Mouse (Mus musculus): ENCODE results near the gene Ralgapa2.
A peak's percentile ranks its signal among the peaks of the same experiment; 100 is the strongest.

Ralgapa2 gene

GRCm38 (mm10) chr2:146511911-146512580 lies at the start of gene Ralgapa2:
Gene Ralgapa2, minus strand, starts transcription at chr2:146512344.
- DNase-seq (ENCODE audit: low spot score in 2 of 2): peak; percentile 95 to 99

DNA sequence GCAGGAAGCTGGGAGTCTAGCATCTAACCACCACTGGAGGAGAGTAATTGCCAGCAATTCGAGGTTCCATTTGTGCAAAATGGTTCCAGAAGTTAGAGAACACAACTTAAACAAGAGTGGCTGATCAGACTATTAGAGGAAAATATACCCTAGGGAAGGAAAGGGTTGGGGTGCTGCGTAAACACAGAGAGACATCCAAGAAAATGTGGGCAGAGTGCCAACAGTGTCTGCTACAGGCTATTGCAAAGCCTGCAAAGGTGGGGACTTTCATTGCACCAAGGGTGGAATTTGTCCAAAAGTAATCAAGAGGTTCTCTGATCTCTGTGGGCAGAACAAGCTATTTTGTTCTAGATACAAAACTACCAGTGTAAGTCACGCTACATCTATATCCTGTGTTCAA lies 49.4 kb upstream of the Ralgapa2 start:
- no peak for DNase-seq (ENCODE audit: low spot score in 2 of 2)

- DNase-seq (ENCODE audit: low spot score in 2 of 2): no peak
These were observed 48.5 kb upstream of the Ralgapa2 start for GRCm38 (mm10) chr2:146560633-146561043.

DNA sequence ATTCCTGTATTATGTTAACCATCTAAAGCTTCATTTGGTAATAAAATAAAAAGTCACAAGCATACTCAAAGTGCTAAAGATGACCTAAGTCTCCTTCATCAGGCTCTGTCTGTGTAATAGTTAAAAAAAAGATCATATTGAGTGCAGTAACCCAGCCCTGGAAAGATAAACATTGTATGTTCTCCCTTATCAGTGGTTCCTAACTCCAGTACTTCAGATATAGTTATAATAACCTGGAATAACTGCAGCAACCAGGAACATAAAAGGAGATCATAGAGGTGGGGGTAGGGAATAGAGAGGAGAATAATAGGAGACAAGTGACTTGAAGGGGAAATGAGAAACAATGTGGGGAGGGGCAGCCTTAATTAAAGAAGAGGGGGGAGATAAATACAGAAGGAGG lies 44.0 kb upstream of the Ralgapa2 start:
- no peak for DNase-seq (ENCODE audit: low spot score in 2 of 2)

DNA sequence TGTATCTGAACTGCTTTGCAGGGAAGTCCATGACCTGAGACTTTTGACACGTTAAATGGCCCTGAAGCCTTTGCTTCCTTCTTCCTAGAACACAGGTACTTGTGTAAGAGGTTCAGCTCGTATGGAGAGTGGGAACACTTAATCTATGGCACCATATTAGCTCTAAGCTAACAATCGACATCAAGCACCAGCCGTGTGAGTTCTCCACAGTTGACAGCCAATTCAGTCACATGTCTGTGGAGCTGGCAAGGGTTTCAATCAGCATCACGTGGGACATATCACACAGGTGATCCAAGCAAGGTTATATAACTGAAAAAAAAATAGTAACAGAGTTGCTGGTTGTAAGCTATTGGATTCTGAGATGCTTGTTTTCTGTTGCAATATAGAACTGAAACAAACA lies 43.2 kb upstream of the Ralgapa2 start:
- DNase-seq (ENCODE audit: low spot score in 2 of 2): no peak

- DNase-seq (ENCODE audit: low spot score in 2 of 2): no peak
These were observed 41.6 kb upstream of the Ralgapa2 start for GRCm38 (mm10) chr2:146553701-146554100.

DNA sequence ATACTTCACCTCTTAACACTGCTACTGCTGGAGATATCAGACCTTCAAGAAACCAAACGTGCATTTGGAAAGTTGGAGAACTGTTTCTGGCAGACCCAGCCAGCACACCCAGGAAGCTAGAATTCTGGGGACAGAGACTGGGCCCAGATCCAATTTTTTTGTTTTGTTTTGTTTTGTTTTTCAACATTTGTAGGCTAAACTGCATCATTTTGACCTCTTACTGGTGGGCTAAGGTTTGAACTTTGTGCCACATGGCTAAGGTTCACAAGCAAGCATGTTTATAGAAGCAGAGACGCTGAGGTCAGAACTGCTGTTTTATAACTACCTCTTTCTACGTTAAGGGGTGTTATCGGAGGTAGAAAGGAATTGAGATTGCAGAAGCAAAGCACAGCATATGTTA lies 39.7 kb upstream of the Ralgapa2 start:
- no peak for DNase-seq (ENCODE audit: low spot score in 2 of 2)

DNA sequence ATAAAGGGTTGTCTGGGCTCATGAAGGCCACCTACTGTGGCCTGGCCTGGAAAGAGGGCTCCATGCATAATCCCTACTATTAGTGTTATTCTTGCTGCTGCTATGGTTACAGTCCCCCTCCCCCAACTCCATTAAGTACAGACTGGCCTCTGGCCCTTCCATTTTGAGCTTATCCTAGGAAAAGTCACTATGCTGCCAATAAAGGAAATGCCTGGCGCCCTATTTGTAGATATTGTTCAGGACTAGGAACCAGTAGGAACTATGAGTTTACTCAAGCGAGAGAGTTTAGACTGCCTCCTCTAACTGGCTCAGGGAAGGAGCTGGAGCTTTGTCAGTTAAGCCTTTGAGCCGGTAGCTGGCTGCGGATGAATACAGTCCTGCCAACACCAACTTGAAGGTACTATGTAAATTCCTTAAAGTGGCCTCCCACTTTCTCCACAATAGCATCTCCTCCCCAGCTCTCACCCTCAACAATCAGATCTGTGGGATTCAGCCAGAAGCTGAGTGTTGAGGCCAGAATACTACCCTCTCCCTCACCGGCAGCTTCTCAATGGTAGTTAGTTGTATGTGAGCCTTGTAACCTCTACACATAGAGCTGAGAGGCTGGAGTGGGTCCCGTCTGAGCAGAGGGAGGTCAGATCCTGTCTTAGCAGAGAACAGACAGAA lies 37.1 kb upstream of the Ralgapa2 start:
- DNase-seq (ENCODE audit: low spot score in 2 of 2): no peak

DNA sequence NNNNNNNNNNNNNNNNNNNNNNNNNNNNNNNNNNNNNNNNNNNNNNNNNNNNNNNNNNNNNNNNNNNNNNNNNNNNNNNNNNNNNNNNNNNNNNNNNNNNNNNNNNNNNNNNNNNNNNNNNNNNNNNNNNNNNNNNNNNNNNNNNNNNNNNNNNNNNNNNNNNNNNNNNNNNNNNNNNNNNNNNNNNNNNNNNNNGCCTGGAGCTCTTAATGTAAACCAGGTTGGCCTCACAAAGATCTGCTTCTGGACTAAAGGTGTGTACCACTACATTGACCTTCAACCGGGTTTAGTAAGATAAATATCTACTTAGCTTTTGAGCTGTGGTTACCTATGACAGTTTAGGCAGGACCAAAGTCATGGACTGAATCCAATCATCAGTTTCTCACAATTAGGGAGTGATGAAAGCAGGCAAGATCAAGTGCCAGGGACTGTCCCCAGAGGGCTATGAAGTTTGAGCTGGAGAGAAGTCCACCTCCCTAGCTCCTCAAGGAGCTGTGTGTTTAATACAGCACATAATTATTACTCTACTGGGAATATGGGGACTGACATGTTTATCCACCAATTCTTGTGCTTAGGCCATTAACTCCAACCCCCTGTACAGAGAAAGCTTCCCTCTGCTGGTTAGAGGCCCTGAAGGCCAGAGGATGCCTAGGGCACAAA lies 32.1 kb upstream of the Ralgapa2 start:
- no peak for DNase-seq (ENCODE audit: low spot score in 2 of 2)

- no peak for DNase-seq (ENCODE audit: low spot score in 2 of 2)
These were observed 21.2 kb upstream of the Ralgapa2 start for GRCm38 (mm10) chr2:146533118-146533949.

DNA sequence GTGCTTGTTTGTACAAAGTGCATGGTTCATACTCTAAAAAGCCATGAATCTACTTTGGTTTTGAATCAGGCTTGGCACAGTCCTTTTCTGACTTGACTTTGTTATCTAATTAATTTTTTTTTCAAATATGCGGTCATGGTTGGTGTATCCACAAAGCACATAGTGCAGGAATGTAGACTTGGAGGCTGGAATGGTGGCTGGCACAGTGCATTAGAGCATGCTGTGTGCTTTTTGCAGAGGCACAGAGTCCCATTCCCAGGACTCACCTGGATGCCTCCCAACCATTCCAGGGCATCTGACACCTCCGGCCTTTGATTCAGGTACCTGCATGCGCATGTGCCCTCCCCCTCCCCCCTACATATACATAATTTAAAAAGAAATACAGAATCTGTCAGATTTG lies 20.3 kb upstream of the Ralgapa2 start:
- DNase-seq (ENCODE audit: low spot score in 2 of 2): no peak

DNA sequence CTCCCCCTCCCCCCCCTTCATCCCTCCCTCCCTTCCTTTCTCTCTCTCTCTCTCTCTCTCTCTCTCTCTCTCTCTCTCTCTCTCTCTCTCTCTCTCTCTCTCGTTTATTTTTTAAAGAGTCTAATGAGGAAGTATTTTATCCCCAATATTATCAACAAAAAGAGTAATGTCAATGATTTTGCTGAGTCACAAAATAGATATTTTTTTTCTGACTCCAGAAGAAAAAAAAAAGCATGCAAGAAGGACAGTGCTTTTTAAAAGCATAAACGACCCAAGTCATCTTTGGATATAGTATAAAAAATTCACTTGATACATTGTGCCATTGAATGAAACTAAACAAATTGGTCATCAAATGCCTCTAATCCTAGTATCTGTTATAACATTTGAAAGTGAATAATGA lies 13.3 kb upstream of the Ralgapa2 start:
- no peak for DNase-seq (ENCODE audit: low spot score in 2 of 2)

DNA sequence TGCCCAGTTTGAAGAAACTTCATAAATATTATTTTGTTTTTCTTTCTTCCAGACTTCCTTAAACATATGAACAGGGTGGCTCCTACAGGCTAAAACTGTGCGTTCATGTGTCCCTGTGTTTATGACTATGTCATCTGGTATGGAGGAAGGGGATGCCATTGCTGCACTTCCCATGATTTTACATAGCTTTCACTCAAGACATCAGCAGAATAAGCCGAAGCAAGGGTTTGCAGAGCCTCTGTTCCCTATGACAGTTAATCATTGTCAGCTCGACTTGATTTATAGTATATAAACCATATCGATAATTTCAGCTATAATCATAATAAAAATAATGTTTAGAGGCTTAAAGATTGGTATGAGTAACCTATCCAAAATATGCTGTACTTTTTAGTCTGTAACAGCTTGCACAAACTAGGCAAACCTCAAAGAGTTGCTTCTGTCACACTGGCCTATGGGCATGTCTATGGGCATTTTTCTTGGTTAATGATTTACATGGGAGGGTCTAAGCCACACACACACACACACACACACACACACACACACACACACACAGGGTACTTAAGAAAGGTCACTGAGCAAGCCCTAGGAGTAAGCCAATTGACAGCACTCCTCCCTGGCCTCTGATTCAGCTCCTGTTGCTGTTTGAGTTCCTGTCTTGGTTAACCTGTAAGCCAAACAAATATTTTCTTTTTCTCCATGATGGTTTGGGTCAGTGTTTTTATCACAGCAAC lies 12.7 kb upstream of the Ralgapa2 start:
- no peak for DNase-seq (ENCODE audit: low spot score in 2 of 2)

GRCm38 (mm10) chr2:146516894-146517293 lies 4.8 kb upstream of the Ralgapa2 start:
- DNase-seq (ENCODE audit: low spot score in 2 of 2): no peak

- no peak for DNase-seq (ENCODE audit: low spot score in 2 of 2)
These were observed 2.9 kb upstream of the Ralgapa2 start for GRCm38 (mm10) chr2:146515081-146515480.

GRCm38 (mm10) chr2:146512581-146512920 lies 407 bp upstream of the Ralgapa2 start:
- no peak for DNase-seq (ENCODE audit: low spot score in 2 of 2)

- DNase-seq (ENCODE audit: low spot score in 2 of 2): no peak
These were observed 711 bp downstream of the Ralgapa2 start for GRCm38 (mm10) chr2:146511401-146511865.

DNA sequence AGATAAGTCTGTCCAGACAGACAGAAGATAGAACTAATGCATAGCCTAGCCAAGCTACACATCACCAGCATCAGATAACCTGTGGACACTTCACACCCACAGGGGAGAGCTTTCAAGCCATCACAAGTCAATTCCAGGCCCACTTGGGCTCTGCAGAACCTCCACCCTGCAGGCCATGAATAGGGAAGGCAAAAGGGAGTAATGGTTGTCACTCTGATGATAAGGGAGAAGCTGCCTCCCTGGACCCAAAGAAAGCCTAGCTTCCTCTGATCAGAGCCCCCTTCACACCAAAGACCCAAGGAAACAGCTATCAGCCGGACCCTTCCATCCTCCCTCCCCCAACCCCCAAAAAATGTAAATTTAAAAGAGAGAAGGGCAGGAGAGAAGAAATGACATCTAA lies 1.4 kb downstream of the Ralgapa2 start:
- no peak for DNase-seq (ENCODE audit: low spot score in 2 of 2)

DNA sequence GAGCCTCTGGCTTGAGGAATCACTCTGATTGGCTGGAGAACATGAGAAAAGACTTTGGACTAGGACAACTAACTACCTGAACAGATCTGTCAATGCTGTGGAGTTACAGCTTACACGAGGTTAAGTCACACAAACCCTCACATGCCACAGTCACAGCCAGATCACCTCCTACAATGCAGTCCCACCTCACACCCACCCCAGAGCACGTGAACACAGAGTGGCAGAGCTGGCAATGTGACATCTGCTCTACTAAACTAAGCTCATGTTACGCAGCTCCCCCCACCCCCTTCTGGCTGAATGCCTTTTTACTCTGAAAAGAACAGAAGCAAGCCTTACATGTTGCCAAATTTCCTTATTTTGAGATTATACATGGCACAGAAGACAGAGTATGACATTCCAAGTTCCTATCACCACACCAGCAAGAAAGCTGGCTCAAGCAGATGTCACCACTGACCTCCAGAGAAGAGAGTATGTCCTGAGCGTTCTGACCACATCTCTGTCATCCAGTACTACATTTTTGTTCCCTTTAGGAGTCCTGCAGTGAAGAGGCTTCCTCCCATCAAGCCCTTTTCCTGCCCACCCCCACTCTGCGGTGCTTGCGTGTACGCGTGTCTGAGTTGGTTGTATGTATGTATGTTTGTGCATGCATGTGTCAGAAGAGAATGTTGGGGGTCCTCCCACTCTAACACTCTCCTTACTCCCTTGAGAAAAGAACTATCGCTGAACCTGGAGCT lies 9.4 kb downstream of the Ralgapa2 start:
- DNase-seq (ENCODE audit: low spot score in 2 of 2): peak in 1 of 2 experiments; percentile 22

DNA sequence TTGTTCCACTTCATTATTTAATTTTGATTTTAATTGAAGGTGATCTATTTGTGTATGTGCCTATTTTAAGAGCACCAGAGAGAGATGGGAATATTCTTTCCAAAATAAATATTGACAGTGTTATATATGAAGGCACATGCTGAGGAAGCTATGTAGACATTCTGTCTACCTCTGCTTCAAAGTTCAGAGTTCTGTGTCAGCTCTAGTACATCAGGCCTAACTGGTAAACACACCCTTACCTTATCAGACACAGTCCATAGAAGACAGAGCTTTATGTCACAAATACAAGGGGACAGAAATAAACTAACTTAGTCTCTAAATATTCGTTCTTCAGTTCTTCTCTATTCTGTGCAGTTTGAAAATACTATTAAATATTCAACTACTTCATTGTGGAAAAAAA lies 12.1 kb downstream of the Ralgapa2 start:
- no peak for DNase-seq (ENCODE audit: low spot score in 2 of 2)

DNA sequence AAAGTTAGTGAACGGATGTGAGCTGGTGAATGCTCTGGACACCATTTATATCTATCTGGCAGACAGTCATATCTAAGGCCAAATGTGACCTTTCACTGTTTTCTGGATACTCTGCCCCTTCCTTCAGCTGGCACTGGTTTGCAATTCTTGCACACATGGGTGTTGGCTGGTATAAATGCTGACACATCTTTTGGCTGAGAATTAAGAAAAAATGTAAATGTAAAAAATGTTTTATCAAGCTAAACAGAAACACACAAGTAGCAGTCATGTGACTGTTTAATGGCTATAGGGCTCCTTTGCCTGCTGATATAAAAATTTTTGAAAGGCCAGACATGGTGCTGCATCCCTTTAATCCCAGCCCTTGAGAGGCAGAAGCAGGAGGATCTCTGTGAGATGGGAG lies 13.0 kb downstream of the Ralgapa2 start:
- no peak for DNase-seq (ENCODE audit: low spot score in 2 of 2)
